Mouse (Mus musculus) layer of hippocampus, postnatal 25 days (tissue): ENCODE measurements around the gene Pmp22. TPM values are rescaled to one million over a fixed set of nuclear protein-coding genes. Genes with fewer than 3 reads are reported as not detected.

Experiments used
- DNase-seq, 2 experiments: peaks; one replicate each; pipeline ENCODE4 v3.0.0; 2022; ENCODE audit warnings: mixed read lengths in 2 of 2, low spot score in 1 of 2; ENCODE audit errors: extremely low spot score in 1 of 2
- total RNA-seq, 2 experiments: library from RNA; stranded (reverse); gene quantifications; 2 replicates each; pipeline ENCODE4 v1.2.3; 2021

Gene Pmp22
- total RNA-seq, 2 experiments from 2014 or later = 21.8 to 23.6 TPM

DNA sequence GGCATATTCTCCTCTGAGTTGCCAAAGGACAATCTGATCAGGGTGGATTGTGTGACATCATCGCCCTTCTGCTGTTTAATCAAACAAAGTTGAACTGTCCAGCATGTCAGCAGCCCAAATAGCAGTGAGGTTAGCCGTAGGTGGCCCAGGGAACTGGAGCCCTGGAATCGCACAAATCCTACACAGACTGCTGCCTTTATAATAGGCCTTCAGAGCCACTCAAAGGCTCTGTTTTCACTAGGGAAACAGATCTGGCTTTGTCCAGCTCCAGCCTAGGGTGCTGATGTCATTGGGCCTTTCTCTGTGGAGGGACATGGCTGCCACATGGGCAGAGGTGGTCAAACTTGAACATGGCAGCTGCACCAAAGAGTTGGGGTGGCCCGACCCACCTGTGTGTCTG is 28.3 kb downstream of the Pmp22 start:
- DNase-seq = no peak

DNA sequence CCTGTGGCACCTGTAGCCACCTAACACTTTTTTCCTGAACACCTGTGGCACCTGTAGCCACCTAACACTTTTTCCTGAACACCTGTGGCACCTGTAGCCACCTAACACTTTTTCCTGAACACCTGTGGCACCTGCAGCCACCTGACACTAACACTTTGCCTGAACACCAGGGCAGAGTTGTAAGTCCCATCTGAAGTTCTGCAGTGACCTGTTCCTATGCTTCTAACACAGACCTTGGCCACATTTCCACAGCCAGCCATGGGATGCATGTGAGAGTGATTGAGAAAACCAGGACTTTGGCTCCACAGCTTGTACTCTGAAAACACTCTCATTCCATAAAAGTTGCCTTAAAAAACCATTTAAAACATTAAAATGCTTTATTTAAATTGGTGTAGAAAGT is 32.1 kb downstream of the Pmp22 start:
- no peak for DNase-seq

DNA sequence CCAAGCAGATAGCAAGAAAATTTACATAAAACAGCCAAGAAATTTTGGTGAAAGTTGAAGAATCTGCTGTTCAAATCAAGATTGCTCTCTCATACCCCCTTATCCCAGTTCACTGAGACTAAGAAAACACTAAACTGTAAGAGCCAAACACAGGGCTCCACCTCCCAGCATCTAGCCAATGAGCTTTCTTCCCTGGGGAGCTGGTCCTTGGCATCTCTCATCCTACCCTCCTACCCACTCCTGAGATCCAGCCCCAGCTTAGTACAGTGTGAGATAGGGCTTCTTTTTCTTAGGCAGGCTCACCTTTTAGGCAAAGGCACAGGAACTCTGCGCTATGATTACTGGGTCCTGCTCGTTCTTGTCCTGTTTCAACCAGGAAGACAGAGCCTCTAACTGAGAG is 34.0 kb downstream of the Pmp22 start:
- DNase-seq = no peak

DNA sequence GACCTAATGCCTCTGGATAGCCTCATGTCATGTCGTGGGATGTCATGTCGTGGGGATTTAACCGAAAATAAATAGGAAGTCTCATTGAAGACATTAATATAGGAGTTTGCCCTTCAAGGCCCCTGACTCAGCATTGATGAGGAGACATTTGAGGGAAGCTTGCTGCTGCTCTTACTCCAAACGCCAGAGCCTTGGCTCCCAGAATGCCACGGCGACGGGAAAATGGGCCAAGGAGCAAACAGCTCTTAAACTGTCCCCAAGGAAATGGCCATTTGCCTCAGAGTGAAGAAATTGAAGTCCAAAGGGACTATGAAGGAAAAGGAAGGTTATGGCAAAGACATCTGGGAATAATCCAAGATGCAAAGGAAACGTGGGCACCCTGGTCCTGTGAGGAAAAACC is 34.8 kb downstream of the Pmp22 start:
- DNase-seq = no peak

DNA sequence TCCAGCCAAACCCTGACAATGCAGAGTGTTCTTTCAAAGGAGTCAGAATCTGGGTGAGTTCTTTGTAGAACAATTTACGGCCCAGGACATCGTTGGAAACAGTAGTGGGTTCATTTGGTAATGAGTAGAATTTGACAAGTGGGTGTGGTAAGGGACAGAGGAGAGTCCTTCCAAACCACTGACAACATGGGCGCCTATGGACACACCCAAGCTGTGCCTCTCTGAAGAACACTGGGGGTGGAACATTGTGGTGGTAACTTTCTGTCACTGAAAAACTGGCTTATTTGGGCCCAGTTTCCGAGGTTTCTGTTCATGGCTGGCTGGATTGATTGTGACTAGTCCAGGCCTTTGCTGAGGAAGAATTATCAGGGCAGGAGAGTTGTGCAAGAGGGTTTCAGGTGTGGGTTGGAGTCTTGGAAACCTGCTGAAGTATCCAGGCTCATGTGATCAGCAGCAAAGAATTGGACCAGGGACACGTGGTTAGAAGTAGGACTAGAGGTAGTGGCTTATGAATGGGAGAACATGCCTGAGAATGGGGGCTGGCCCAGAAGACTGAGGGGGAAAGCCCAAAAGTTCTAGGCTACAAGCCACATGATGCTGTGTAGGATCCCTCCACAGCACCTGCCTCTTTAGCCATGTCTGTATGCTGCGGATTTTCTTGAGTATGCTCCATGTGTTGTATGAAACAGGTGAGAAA is 35.4 kb downstream of the Pmp22 start:
- no peak for DNase-seq

DNA sequence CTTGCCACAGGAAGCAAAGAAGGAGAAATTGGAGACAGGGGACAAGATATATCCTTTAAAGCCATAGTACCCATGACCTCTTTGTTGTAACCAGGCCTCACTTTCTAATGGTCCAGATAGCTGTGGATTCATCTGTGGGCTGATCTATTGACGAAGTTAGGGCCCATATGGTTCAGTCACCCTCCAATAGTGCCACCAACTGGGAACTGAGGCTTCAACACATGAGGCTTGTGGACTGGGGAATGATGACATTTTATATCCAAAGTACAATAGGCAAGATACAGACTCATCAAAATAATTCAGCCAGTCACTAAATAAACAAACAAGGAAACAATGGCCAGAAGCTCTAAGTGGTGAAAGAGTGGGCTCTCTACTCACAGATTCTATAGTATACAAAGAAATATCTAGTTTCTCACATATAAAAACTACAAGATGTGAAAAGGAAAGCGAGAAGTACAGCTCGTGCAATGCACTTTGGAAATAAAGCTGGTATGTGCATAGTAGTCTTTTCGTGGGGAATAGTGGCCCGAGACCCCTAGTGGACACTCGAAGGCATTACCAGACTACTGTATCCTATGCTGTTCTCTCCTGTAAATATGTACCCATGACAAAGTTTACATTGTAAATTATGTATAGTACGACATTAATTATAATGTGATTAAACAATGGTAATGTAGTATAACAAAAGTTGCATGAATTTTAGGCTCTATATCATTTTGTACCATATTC is 36.1 kb downstream of the Pmp22 start:
- DNase-seq = no peak

DNA sequence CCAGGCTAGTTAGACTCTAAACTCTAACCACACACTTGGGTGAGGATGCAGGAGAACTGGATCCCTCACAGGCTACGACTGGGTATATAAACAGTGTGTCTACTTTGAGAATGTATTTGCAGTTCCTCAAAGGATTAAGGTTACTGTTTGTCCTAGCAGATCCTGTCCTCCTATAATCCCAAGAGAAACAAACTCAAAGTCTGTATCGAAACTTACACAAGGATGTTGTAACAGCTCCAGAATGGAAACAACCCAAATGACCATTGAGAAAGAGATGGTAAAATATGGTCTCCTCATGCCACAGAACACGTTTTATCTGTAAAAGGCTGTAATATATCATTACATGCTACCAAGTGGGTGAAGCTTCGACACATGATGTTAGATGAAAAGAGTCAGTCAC is 39.0 kb downstream of the Pmp22 start:
- no peak for DNase-seq

DNA sequence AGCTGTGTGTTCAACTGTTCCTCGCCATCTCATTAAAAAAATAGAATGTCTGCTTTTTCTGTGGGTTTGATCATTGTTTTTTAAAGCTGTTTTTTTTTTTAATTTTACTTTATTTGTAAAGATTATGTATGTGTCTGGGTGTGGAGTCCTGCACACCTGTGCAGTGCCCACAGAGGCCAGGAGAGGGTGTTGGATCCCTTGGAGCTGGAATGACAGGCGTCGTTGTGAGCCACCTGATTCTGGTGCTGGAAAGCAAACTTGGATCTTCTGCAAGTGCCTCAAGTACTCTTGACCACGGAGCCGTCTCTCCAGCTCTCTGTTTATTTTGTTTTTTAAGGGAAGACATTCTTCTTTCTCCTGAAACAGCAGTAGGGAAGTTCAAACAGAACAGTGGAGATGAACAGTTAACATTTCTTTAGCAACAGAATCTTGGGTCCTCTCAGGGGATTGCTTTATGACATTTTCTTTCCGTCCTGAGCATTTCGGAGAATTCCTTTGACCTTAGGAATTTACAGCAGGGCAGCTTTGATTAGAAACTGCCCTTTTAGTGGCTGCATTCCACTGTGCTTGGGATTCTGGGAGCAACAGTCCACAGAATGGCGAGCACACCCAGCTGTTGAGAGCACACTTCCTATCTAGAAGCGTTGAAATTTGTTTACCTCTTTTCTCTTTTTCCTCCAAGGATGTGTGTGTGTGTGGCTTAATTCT is 39.9 kb downstream of the Pmp22 start:
- no peak for DNase-seq

DNA sequence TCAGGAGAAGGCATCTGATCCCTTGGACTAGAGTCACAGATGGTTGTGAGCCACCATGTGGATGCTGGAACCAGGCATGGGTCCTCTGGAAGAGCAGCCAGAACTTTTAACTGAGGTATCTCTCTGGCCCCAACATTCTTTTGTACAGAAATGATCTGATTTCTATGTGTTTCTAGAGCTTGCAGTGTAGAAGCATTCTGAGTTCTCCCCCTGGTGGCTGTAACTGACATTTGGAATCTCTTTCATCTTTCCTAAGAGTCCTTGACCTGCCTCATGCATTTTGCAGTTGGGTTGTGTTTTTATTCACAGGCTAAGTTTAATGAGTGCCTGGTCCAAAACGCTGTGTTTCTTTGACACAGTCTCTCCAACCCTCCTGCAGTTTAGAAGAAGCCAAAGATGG is 43.2 kb downstream of the Pmp22 start:
- DNase-seq = peak in 1 of 2 experiments; percentile 13

DNA sequence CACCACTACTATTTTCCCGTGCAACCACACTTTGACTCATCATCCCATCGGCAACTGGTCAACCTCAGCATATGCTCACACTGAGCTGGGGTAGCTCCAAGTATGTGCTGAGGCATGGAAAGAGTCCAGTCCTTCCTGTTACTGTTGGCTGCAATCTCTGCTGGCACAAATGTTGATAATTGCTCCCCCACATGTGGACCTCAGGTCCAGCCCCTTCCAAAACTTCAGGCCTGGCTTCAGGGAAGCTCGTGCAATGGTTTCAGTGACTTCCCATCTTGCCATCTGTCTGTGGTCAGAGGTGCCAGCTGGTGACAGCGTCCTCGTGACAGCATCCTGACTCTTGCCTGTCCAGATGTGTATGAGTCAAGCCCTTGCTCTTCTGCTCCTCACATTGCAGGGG is 44.8 kb downstream of the Pmp22 start:
- DNase-seq = no peak

DNA sequence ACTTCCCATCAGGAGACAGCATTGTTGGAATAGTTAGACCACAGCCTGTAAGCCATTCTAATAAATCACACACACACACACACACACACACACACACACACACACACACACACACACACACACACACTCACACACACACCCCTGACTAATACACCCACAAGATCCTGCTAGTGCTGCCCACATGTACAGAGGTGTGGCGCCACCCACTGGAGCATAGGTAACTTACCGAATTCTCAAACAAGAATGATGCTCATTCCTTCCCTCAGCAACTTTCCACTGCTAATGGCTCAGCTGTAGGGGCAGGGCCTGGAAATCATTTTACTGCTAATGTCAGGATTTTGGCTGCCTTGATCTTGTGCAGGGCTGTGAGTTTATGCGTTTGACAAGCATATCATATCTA is 46.5 kb downstream of the Pmp22 start:
- no peak for DNase-seq

DNA sequence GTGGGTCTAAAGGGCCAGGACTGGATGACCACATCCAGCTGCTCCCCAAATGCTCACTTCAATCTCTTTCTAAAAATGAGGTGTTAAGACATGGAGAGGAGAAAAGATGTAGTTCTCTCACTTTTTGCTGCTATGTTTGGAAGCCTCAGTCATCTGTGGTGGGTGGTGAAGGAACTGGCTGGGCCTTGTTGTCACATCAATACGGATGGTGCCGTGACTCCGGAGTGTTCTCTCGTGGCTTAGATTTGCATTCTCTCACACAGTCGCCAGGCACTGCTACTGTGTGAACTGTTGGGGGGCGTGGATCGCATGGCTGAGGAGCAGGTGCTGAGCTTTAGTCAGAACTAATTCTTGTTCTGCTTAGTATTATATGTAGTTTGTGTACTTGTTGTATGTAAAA is 47.6 kb downstream of the Pmp22 start:
- DNase-seq = no peak

DNA sequence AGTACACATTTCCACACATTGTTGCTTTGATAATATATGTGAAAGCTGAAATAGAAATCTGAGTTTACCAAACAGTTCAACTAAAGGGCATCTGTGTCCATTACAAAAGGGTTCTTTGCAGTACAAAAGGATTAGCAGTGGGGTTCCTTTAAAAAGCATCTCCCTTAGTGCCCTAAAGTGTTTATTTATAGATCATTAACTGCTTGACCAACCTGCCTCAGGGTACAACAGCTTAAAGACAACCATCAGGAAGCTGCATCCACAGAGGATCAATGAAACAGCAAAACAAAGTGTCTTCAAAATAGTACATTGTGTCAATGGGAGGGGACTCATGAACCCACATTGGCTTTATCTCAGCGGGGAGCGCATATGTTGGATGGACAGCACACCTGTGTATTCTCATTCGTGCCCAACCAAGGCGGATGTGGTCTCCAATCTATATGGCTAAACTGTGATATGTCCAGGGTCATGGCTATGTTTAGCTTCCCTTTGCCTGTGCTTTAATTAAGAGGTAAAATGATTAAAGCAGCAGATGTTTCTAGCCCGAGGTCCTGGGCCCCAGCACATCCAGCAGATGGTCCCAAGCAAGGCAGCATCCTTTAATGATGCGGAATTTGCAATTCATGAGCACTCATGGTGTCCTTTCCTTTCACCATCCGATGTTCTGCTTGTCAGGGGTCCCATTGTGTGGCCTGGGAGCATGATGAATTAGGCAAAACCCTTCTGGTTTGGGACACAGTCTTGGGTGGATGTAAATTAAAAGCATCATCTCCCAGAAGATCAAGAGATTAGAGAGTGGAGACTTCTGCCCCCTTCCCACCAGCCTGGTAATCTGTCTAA is 51.7 kb downstream of the Pmp22 start:
- no peak for DNase-seq

DNA sequence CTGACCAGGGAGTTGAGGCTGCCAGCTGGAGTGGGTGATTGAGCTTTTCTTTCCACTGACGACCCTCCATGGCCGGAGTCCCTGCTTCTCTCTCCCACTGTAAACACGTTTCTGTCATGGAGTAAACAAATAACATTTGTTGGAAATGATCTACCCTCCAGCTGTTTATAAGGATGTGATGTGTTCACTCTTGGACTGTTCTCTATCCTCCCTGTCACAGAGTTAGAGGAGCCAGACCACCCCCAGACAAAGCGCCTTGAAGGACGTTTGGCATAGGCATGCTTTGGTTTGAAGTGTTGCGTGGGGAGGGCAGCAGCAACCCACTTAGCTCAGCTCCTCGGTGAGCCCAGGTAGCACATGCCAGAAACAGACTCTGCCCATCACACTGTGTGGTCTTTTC is 60.0 kb downstream of the Pmp22 start:
- DNase-seq = no peak

DNA sequence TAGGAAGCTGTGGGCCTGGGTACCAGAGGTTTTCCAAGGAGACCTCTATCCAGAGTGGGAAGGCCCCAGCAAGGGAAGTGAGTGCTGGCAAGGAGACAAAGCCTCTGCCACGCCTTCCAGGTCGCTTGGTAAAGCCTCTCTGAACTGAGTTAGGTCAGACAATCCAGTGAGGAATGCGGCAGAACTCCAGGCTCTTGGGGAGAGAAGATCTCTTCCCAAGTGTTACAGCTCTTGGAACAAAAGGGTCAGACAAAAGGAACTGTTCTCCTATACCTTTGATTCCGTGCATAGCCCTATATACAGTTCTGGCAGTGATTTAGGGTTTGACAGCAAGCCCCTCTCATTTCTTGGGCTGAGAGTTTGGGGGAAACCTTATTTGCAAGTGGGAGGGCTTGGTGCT is 69.3 kb downstream of the Pmp22 start:
- DNase-seq = no peak

DNA sequence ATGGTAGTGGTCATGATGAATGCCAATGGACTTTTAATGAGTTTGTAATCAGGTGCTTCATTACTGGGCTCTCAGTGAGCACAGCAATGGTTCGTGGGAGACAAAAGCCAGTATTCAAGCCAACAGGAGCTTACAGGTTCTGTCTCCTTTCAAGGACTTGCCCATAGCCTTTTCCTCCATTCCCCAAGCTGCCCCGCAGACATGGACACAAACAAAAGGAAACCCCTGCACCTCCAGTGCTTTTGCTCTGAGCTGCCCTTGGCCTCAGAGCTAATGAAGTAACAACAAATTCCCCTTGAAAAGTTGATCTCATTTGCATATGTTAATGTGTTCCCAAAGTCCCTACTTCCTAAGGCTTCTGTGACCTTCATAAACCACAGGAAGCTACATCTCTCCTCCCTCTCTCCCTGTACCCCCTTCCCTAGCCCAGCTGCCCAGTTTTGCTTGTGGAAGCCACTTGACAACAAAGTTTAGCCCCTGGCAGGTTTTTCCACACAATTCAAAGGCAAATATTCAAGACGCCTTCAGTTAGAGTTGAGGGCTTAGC is 73.3 kb downstream of the Pmp22 start:
- DNase-seq = no peak
